Mouse (Mus musculus): ENCODE measurements around the gene Aldh8a1. TPM values are rescaled to one million over a fixed set of nuclear protein-coding genes. Genes with fewer than 3 reads are reported as not detected.
A peak's percentile ranks its signal among the peaks of the same experiment; 100 is the strongest.

The Aldh8a1 gene
- polyA plus RNA-seq, 1 experiment from 2014 or later: 2.0 TPM

- no peaks in the 10 kb centered on the region for H3K9me3 ChIP-seq (replicated peaks; ENCODE audit: control insufficient read depth, low read length)
- no peaks in the 10 kb centered on the region for H3K27me3 ChIP-seq (ENCODE audit: control insufficient read depth, insufficient read depth, low read length)
- ATAC-seq (ENCODE audit: insufficient read depth, low FRiP score): no peak
- whole genome bisulfite sequencing: 55% methylated on average over 2 of the region's 2 CpGs
- no peaks in the 10 kb centered on the region for H3K4me1 ChIP-seq (ENCODE audit: control insufficient read depth, insufficient read depth, low read length)
- no peak overlapping the region for H3K9ac ChIP-seq (ENCODE audit: low read length)
- H3K4me3 ChIP-seq (replicated peaks; ENCODE audit: low read length): no peak overlapping the region
- H3K27ac ChIP-seq (ENCODE audit: low read length): no peak overlapping the region
- no peaks in the 10 kb centered on the region for H3K36me3 ChIP-seq (ENCODE audit: control insufficient read depth, insufficient read depth, low read length)
- no peak overlapping the region for H3K4me2 ChIP-seq (ENCODE audit: low read depth, low read length)
Observed at GRCm38 (mm10) chr10:21400453-21400852, 23.4 kb downstream of the Aldh8a1 start.

- Histone ChIP-seq H3K9me3 (replicated peaks; ENCODE audit: control insufficient read depth, low read length) (no peaks in the 10 kb centered on the region), H3K9ac (ENCODE audit: low read length) (no peak overlapping the region), H3K36me3 (ENCODE audit: control insufficient read depth, insufficient read depth, low read length) (no peaks in the 10 kb centered on the region), H3K4me1 (ENCODE audit: control insufficient read depth, insufficient read depth, low read length) (no peaks in the 10 kb centered on the region), H3K27ac (ENCODE audit: low read length) (no peak overlapping the region), H3K4me2 (ENCODE audit: low read depth, low read length) (no peak overlapping the region), H3K27me3 (ENCODE audit: control insufficient read depth, insufficient read depth, low read length) (no peaks in the 10 kb centered on the region), H3K4me3 (replicated peaks; ENCODE audit: low read length) (no peak overlapping the region)
- 51% methylated on average over 4 of the region's 4 CpGs for WGBS
- ATAC-seq (ENCODE audit: insufficient read depth, low FRiP score): peak; percentile 21; the same call in 1 of the 2 replicates
Observed at GRCm38 (mm10) chr10:21401259-21401658, 24.2 kb downstream of the Aldh8a1 start.

- WGBS: 76% methylated on average over 4 of the region's 4 CpGs
- Histone ChIP-seq H3K4me2 (ENCODE audit: low read depth, low read length) (no peak overlapping the region), H3K4me1 (ENCODE audit: control insufficient read depth, insufficient read depth, low read length) (no peaks in the 10 kb centered on the region), H3K9me3 (replicated peaks; ENCODE audit: control insufficient read depth, low read length) (no peaks in the 10 kb centered on the region), H3K27me3 (ENCODE audit: control insufficient read depth, insufficient read depth, low read length) (no peaks in the 10 kb centered on the region), H3K36me3 (ENCODE audit: control insufficient read depth, insufficient read depth, low read length) (no peaks in the 10 kb centered on the region), H3K9ac (ENCODE audit: low read length) (no peak overlapping the region), H3K4me3 (replicated peaks; ENCODE audit: low read length) (no peak overlapping the region), H3K27ac (ENCODE audit: low read length) (no peak overlapping the region)
- no peak for ATAC-seq (ENCODE audit: insufficient read depth, low FRiP score)
Observed at GRCm38 (mm10) chr10:21404822-21405221, 27.7 kb downstream of the Aldh8a1 start.

GRCm38 (mm10) chr10:21405707-21406534 lies 28.8 kb downstream of the Aldh8a1 start:
- H3K9me3 ChIP-seq (replicated peaks; ENCODE audit: control insufficient read depth, low read length): no peaks in the 10 kb centered on the region
- ATAC-seq (ENCODE audit: insufficient read depth, low FRiP score): no peak
- no peaks in the 10 kb centered on the region for H3K27me3 ChIP-seq (ENCODE audit: control insufficient read depth, insufficient read depth, low read length)
- no peak overlapping the region for H3K4me3 ChIP-seq (replicated peaks; ENCODE audit: low read length)
- H3K4me2 ChIP-seq (ENCODE audit: low read depth, low read length): no peak overlapping the region
- no peak overlapping the region for H3K9ac ChIP-seq (ENCODE audit: low read length)
- H3K4me1 ChIP-seq (ENCODE audit: control insufficient read depth, insufficient read depth, low read length): no peaks in the 10 kb centered on the region
- H3K36me3 ChIP-seq (ENCODE audit: control insufficient read depth, insufficient read depth, low read length): no peaks in the 10 kb centered on the region
- 81% methylated on average over 11 of the region's 11 CpGs for WGBS
- H3K27ac ChIP-seq (ENCODE audit: low read length): no peak overlapping the region

- H3K4me2 ChIP-seq (ENCODE audit: low read depth, low read length): no peak overlapping the region
- H3K36me3 ChIP-seq (ENCODE audit: control insufficient read depth, insufficient read depth, low read length): no peaks in the 10 kb centered on the region
- no peaks in the 10 kb centered on the region for H3K9me3 ChIP-seq (replicated peaks; ENCODE audit: control insufficient read depth, low read length)
- no peaks in the 10 kb centered on the region for H3K27me3 ChIP-seq (ENCODE audit: control insufficient read depth, insufficient read depth, low read length)
- no peak overlapping the region for H3K9ac ChIP-seq (ENCODE audit: low read length)
- H3K4me3 ChIP-seq (replicated peaks; ENCODE audit: low read length): no peak overlapping the region
- no peaks in the 10 kb centered on the region for H3K4me1 ChIP-seq (ENCODE audit: control insufficient read depth, insufficient read depth, low read length)
- H3K27ac ChIP-seq (ENCODE audit: low read length): no peak overlapping the region
- ATAC-seq (ENCODE audit: insufficient read depth, low FRiP score): no peak
- 59% methylated on average over 5 of the region's 5 CpGs for WGBS
Observed at GRCm38 (mm10) chr10:21410711-21411110, 33.6 kb downstream of the Aldh8a1 start.

GRCm38 (mm10) chr10:21411621-21412205 lies 34.6 kb downstream of the Aldh8a1 start:
- H3K4me2 ChIP-seq (ENCODE audit: low read depth, low read length): no peak overlapping the region
- H3K4me3 ChIP-seq (replicated peaks; ENCODE audit: low read length): no peak overlapping the region
- H3K9ac ChIP-seq (ENCODE audit: low read length): no peak overlapping the region
- H3K27ac ChIP-seq (ENCODE audit: low read length): no peak overlapping the region
- no peaks in the 10 kb centered on the region for H3K9me3 ChIP-seq (replicated peaks; ENCODE audit: control insufficient read depth, low read length)
- no peaks in the 10 kb centered on the region for H3K27me3 ChIP-seq (ENCODE audit: control insufficient read depth, insufficient read depth, low read length)
- no peaks in the 10 kb centered on the region for H3K36me3 ChIP-seq (ENCODE audit: control insufficient read depth, insufficient read depth, low read length)
- ATAC-seq (ENCODE audit: insufficient read depth, low FRiP score): no peak
- WGBS: 63% methylated on average over 6 of the region's 6 CpGs
- no peaks in the 10 kb centered on the region for H3K4me1 ChIP-seq (ENCODE audit: control insufficient read depth, insufficient read depth, low read length)

GRCm38 (mm10) chr10:21415031-21415430 lies 37.9 kb downstream of the Aldh8a1 start:
- H3K4me2 ChIP-seq (ENCODE audit: low read depth, low read length): no peak overlapping the region
- ATAC-seq (ENCODE audit: insufficient read depth, low FRiP score): no peak
- no peak overlapping the region for H3K4me3 ChIP-seq (replicated peaks; ENCODE audit: low read length)
- 80% methylated on average over 4 of the region's 4 CpGs for WGBS
- no peaks in the 10 kb centered on the region for H3K36me3 ChIP-seq (ENCODE audit: control insufficient read depth, insufficient read depth, low read length)
- no peak overlapping the region for H3K9ac ChIP-seq (ENCODE audit: low read length)
- H3K27ac ChIP-seq (ENCODE audit: low read length): no peak overlapping the region
- H3K9me3 ChIP-seq (replicated peaks; ENCODE audit: control insufficient read depth, low read length): no peaks in the 10 kb centered on the region
- no peaks in the 10 kb centered on the region for H3K27me3 ChIP-seq (ENCODE audit: control insufficient read depth, insufficient read depth, low read length)
- no peaks in the 10 kb centered on the region for H3K4me1 ChIP-seq (ENCODE audit: control insufficient read depth, insufficient read depth, low read length)

- WGBS: 85% methylated on average over 5 of the region's 5 CpGs
- H3K4me1 ChIP-seq (ENCODE audit: control insufficient read depth, insufficient read depth, low read length): no peaks in the 10 kb centered on the region
- no peak for ATAC-seq (ENCODE audit: insufficient read depth, low FRiP score)
- H3K27me3 ChIP-seq (ENCODE audit: control insufficient read depth, insufficient read depth, low read length): no peaks in the 10 kb centered on the region
- H3K9me3 ChIP-seq (replicated peaks; ENCODE audit: control insufficient read depth, low read length): no peaks in the 10 kb centered on the region
- no peaks in the 10 kb centered on the region for H3K36me3 ChIP-seq (ENCODE audit: control insufficient read depth, insufficient read depth, low read length)
- no peak overlapping the region for H3K4me2 ChIP-seq (ENCODE audit: low read depth, low read length)
- no peak overlapping the region for H3K9ac ChIP-seq (ENCODE audit: low read length)
- no peak overlapping the region for H3K27ac ChIP-seq (ENCODE audit: low read length)
- no peak overlapping the region for H3K4me3 ChIP-seq (replicated peaks; ENCODE audit: low read length)
Observed at GRCm38 (mm10) chr10:21416184-21416583, 39.1 kb downstream of the Aldh8a1 start.

- no peaks in the 10 kb centered on the region for H3K9me3 ChIP-seq (replicated peaks; ENCODE audit: control insufficient read depth, low read length)
- 88% methylated on average over 14 of the region's 14 CpGs for WGBS
- H3K27me3 ChIP-seq (ENCODE audit: control insufficient read depth, insufficient read depth, low read length): no peaks in the 10 kb centered on the region
- no peak overlapping the region for H3K4me3 ChIP-seq (replicated peaks; ENCODE audit: low read length)
- H3K4me2 ChIP-seq (ENCODE audit: low read depth, low read length): no peak overlapping the region
- no peaks in the 10 kb centered on the region for H3K4me1 ChIP-seq (ENCODE audit: control insufficient read depth, insufficient read depth, low read length)
- no peak for ATAC-seq (ENCODE audit: insufficient read depth, low FRiP score)
- no peaks in the 10 kb centered on the region for H3K36me3 ChIP-seq (ENCODE audit: control insufficient read depth, insufficient read depth, low read length)
- no peak overlapping the region for H3K27ac ChIP-seq (ENCODE audit: low read length)
- H3K9ac ChIP-seq (ENCODE audit: low read length): no peak overlapping the region
Observed at GRCm38 (mm10) chr10:21419188-21419587, 42.1 kb downstream of the Aldh8a1 start.
